Mouse (Mus musculus): ENCODE data around the gene Cd276. TPM values are rescaled to one million over a fixed set of nuclear protein-coding genes. Genes with fewer than 3 reads are reported as not detected.

Cd276 gene
- polyA plus RNA-seq (2017; shearing (Covaris generic)): not detected

DNA sequence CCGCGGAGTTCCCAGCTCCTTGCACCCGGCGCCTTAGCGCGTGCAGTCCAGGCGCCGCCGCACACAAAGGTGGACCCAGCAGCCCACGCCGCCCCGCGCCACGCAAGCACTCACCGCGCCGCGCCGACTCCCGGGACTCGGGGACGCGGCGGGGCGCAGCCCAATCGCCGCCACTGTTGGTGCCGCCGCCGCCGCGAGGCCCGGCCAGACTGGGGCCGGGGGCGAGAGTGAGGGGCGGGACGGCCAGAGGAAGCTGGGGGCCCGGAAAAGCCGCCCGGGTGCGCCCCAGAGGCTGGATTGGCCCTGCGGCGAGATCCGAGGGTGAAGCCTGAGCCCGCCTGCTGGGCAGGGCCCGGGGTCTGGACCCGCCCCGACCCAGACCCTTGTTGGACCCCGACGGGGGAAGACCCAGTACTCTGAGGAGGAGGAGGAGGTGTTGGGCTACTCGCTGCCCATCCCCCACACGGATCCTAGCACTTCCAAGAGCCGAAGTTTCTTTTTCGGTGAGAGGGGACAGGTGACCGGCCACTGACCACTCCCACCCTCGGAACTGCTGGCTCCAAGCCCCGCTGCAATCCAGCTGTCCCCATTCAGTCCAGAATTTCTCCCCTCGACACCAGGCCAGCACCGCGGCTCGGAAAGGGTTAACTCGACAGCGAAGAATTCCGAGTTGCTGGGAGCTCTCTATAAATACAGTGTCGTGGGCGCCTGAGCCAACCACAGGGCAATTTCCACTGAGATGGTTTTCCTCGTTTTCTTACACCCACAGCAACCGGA, at the start of gene Cd276:
Cd276 (minus strand) TSS at position 530 of the 777 bp plus-strand sequence.

DNA sequence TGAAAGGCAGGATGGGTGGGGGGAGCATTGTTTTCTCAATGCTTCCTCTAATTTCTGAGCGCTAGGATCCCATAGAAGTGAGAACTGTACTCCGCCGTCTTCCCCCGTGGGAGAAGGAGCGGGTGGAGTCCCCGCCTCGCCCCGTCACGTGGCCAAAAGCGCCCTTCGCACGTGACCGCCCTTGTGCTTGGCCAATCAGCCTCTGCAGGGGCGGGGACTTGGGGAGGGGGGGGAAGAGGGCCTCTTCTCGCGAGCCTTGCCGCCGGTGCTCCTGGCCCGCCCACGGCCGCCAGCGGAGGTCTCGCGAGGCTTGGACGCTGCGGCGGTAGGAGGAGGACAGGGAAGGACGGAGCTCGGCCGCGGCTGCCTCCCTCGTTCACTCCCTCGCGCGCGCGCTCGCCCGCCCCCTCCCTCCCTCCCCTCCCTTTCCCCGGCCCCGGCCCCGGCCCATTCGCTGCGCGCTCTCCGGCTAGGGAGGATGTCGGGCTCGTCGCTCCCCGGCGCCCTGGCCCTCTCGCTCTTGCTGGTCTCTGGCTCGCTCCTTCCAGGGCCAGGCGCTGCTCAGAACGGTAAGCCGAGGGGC, 26.8 kb upstream of the Cd276 start, which contains the start of gene Nptn:
Nptn (plus strand) TSS at position 283 of the 583 bp plus-strand sequence.

GRCm38 (mm10) chr9:58487851-58488801, 67.1 kb downstream of the Cd276 start, which contains the start of gene Insyn1:
Insyn1 (plus strand) TSS chr9:58488603.

Other genes starting within 250 kb of the Cd276 start
- gene Loxl1, start 242.3 kb downstream of the Cd276 start, polyA plus RNA-seq (2017; shearing (Covaris generic)): not detected
- under 1 TPM in 1 of 2 experiments, not detected in 1; 0.18 TPM for gene Tbc1d21, start 185.0 kb downstream of the Cd276 start, polyA plus RNA-seq (2017; shearing (Covaris generic))
- gene Insyn1, start 66.8 kb downstream of the Cd276 start, polyA plus RNA-seq (2017; shearing (Covaris generic)): not detected
- 10 to 100 TPM; 75.5 to 93.1 TPM for gene Nptn, start 26.8 kb upstream of the Cd276 start, polyA plus RNA-seq (2017; shearing (Covaris generic))
- 1 to 10 TPM in 1 of 2 experiments, under 1 TPM in 1; 0.76 to 2.4 TPM for gene Rec114, start 188.5 kb upstream of the Cd276 start, polyA plus RNA-seq (2017; shearing (Covaris generic))

Measured in activated CD4-positive, CD25-positive, alpha-beta regulatory T cell (primary cell).